Mouse (Mus musculus): Measurements from ENCODE around the gene 3110082I17Rik. TPM values are rescaled to one million over a fixed set of nuclear protein-coding genes. Genes with fewer than 3 reads are reported as not detected.

The 3110082I17Rik gene
- total RNA-seq, 2 experiments from 2014 or later = 9.9 to 10.0 TPM

- no peak for DNase-seq
- intact Hi-C loops (cut with DNase I) = no loop called here
Observed at GRCm38 (mm10) chr5:139457241-139457640, 3.1 kb downstream of the 3110082I17Rik start.

- intact Hi-C loops (cut with DNase I) = no loop called here
- no peak for DNase-seq
Observed at GRCm38 (mm10) chr5:139455166-139455565, 5.2 kb downstream of the 3110082I17Rik start.

GRCm38 (mm10) chr5:139453031-139453430, 7.3 kb downstream of the 3110082I17Rik start:
- DNase-seq = no peak
- intact Hi-C loops (cut with DNase I) = no loop called here

GRCm38 (mm10) chr5:139449926-139450325, 10.4 kb downstream of the 3110082I17Rik start:
- intact Hi-C loops (cut with DNase I) = no loop called here
- DNase-seq = no peak

- peak; percentile 50 to 58 for DNase-seq
- intact Hi-C loops (cut with DNase I) = no loop called here
Observed at GRCm38 (mm10) chr5:139449161-139449791, 11.1 kb downstream of the 3110082I17Rik start.

- intact Hi-C loops (cut with DNase I) = no loop called here
- no peak for DNase-seq
Observed at GRCm38 (mm10) chr5:139448025-139448424, 12.3 kb downstream of the 3110082I17Rik start.

GRCm38 (mm10) chr5:139445258-139445657, 15.1 kb downstream of the 3110082I17Rik start:
- DNase-seq = no peak
- intact Hi-C loops (cut with DNase I) = no loop called here

GRCm38 (mm10) chr5:139442962-139443361, 17.4 kb downstream of the 3110082I17Rik start:
- DNase-seq = no peak
- intact Hi-C loops (cut with DNase I) = no loop called here

GRCm38 (mm10) chr5:139442428-139442827, 17.9 kb downstream of the 3110082I17Rik start:
- intact Hi-C loops (cut with DNase I) = no loop called here
- no peak for DNase-seq

GRCm38 (mm10) chr5:139441726-139442018, 18.7 kb downstream of the 3110082I17Rik start:
- intact Hi-C loops (cut with DNase I) = no loop called here
- DNase-seq = no peak

- intact Hi-C loops (cut with DNase I) = no loop called here
- no peak for DNase-seq
Observed at GRCm38 (mm10) chr5:139440926-139441725, 19.2 kb downstream of the 3110082I17Rik start.

- peak; percentile 62 to 67 for DNase-seq
- intact Hi-C loops (cut with DNase I) = no loop called here
Observed at GRCm38 (mm10) chr5:139440451-139440850, 19.9 kb downstream of the 3110082I17Rik start.

- DNase-seq = no peak
- intact Hi-C loops (cut with DNase I) = no loop called here
Observed at GRCm38 (mm10) chr5:139438440-139438839, 21.9 kb downstream of the 3110082I17Rik start.

GRCm38 (mm10) chr5:139437769-139438168, 22.6 kb downstream of the 3110082I17Rik start:
- intact Hi-C loops (cut with DNase I) = no loop called here
- DNase-seq = no peak

- no peak for DNase-seq
- intact Hi-C loops (cut with DNase I) = no loop called here
Observed at GRCm38 (mm10) chr5:139434940-139435339, 25.4 kb downstream of the 3110082I17Rik start.

GRCm38 (mm10) chr5:139433842-139434568, 26.3 kb downstream of the 3110082I17Rik start:
- intact Hi-C loops (cut with DNase I) = no loop called here
- no peak for DNase-seq

GRCm38 (mm10) chr5:139432747-139433508, 27.4 kb downstream of the 3110082I17Rik start:
- DNase-seq = no peak
- intact Hi-C loops (cut with DNase I) = no loop called here

- intact Hi-C loops (cut with DNase I) = no loop called here
- DNase-seq = no peak
Observed at GRCm38 (mm10) chr5:139432333-139432732, 28.0 kb downstream of the 3110082I17Rik start.

- DNase-seq = no peak
- intact Hi-C loops (cut with DNase I) = no loop called here
Observed at GRCm38 (mm10) chr5:139429818-139430341, 30.4 kb downstream of the 3110082I17Rik start.

GRCm38 (mm10) chr5:139427989-139428388, 32.3 kb downstream of the 3110082I17Rik start:
- peak; percentile 59 to 77 for DNase-seq
- intact Hi-C loops (cut with DNase I) = no loop called here

GRCm38 (mm10) chr5:139427001-139427400, 33.3 kb downstream of the 3110082I17Rik start:
- intact Hi-C loops (cut with DNase I) = no loop called here
- no peak for DNase-seq
